Mouse (Mus musculus) heart, adult 18-20 months (tissue): ENCODE measurements around the gene Tmem156. TPM values are rescaled to one million over a fixed set of nuclear protein-coding genes. Genes with fewer than 3 reads are reported as not detected.
A peak's percentile ranks its signal among the peaks of the same experiment; 100 is the strongest.

Experiments used
- DNase-seq, 2 experiments: peaks; one replicate each; pipeline ENCODE4 v3.0.0; 2021 to 2022; ENCODE audit warnings: mixed read lengths in 1 of 2
- long read RNA-seq, 2 experiments: library from polyadenylated mRNA; stranded (forward); transcript quantifications; one replicate each; pipeline ENCODE4 v2.0.0; 2021
- total RNA-seq, 2 experiments: library from RNA; stranded (reverse); gene quantifications; 2 replicates each; pipeline ENCODE4 v1.2.3; 2021

The Tmem156 gene
- under 1 TPM in 1 of 2 experiments, not detected in 1; 0.69 TPM for total RNA-seq
- long read RNA-seq, experiment 1, result 0 reads
- long read RNA-seq, experiment 2, result 0 reads

- DNase-seq, result no peak
Measured at GRCm38 (mm10) chr5:65091921-65092320, at the start of gene Tmem156. Tmem156 (minus strand) TSS chr5:65092132.

- DNase-seq, result no peak
Measured at GRCm38 (mm10) chr5:65141242-65141641, 49.3 kb upstream of the Tmem156 start.

GRCm38 (mm10) chr5:65137073-65137472 is 45.1 kb upstream of the Tmem156 start:
- DNase-seq, result no peak

- no peak for DNase-seq
Measured at GRCm38 (mm10) chr5:65136159-65136558, 44.2 kb upstream of the Tmem156 start.

- no peak for DNase-seq
Measured at GRCm38 (mm10) chr5:65131211-65131879, 39.4 kb upstream of the Tmem156 start.

- DNase-seq, result no peak
Measured at GRCm38 (mm10) chr5:65130528-65131210, 38.7 kb upstream of the Tmem156 start.

GRCm38 (mm10) chr5:65128481-65128880 is 36.5 kb upstream of the Tmem156 start:
- no peak for DNase-seq

GRCm38 (mm10) chr5:65126137-65126536 is 34.2 kb upstream of the Tmem156 start:
- DNase-seq, result no peak

- DNase-seq, result no peak
Measured at GRCm38 (mm10) chr5:65122616-65123015, 30.7 kb upstream of the Tmem156 start.

GRCm38 (mm10) chr5:65119918-65120317 is 28.0 kb upstream of the Tmem156 start:
- peak in 1 of 2 experiments; percentile 49 for DNase-seq

- no peak for DNase-seq
Measured at GRCm38 (mm10) chr5:65119495-65119894, 27.6 kb upstream of the Tmem156 start.

- DNase-seq, result no peak
Measured at GRCm38 (mm10) chr5:65116789-65117188, 24.9 kb upstream of the Tmem156 start.

GRCm38 (mm10) chr5:65113323-65113722 is 21.4 kb upstream of the Tmem156 start:
- DNase-seq, result peak; percentile 37 to 63

- peak in 1 of 2 experiments; percentile 22 for DNase-seq
Measured at GRCm38 (mm10) chr5:65112225-65112624, 20.3 kb upstream of the Tmem156 start.

- peak; percentile 55 to 68 for DNase-seq
Measured at GRCm38 (mm10) chr5:65107773-65108432, 16.0 kb upstream of the Tmem156 start.

GRCm38 (mm10) chr5:65106876-65107772 is 15.2 kb upstream of the Tmem156 start, which contains the start of gene Klhl5:
Klhl5 (plus strand) TSS chr5:65107539.
- peak; percentile 92 to 93 for DNase-seq

GRCm38 (mm10) chr5:65102641-65103042 is 10.7 kb upstream of the Tmem156 start:
- no peak for DNase-seq

GRCm38 (mm10) chr5:65102026-65102640 is 10.2 kb upstream of the Tmem156 start:
- no peak for DNase-seq

GRCm38 (mm10) chr5:65101621-65102020 is 9.7 kb upstream of the Tmem156 start:
- DNase-seq, result no peak

- no peak for DNase-seq
Measured at GRCm38 (mm10) chr5:65101209-65101608, 9.3 kb upstream of the Tmem156 start.

- DNase-seq, result no peak
Measured at GRCm38 (mm10) chr5:65100002-65100401, 8.1 kb upstream of the Tmem156 start.
